Mouse (Mus musculus) liver (tissue): ENCODE measurements around the gene Klrg2.

Source experiments
- DNase-seq: peaks from one replicate; pipeline ENCODE4 v3.0.0-alpha.2; 2020; ENCODE audit warnings: mixed read lengths

Klrg2 gene

DNA sequence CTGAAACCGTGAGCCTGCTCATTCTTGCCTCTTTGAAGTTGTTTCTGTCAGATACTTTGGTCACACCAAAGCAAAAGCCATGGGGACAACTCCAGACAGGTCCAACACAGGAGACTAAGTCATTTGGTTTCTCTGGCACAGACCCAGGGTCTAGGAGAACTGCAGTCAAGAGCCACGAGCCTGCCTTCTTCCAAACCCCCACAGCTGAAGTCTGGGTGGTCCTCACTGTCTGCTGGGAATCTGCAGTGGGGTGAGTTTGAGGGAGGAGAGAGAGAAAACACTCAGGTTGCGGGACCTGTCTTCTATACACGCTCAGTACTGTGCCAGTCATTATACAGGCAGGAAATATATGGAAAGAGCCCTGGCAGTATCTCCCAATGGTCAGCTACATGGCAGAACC is 9.6 kb downstream of the Klrg2 start:
- DNase-seq = no peak

DNA sequence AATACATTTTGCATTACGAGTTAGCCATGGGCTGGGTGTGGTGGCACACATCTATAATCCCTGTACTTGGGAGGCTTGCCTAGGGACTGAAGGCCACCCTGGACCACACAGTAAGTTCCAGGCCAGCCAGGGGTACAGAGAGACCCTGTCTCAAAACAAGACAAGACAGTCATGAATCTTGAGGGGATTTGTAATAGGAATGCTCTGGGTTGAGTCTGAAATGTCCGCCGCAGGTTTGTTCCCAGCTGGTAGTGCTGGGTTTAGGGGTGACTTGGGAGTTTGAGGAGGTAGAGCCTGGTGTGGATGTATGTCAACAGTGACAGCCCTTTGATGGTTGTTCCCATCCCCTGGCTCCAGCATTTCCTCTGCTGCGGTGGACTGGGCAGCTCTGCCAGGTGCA is 10.0 kb downstream of the Klrg2 start:
- DNase-seq = no peak

DNA sequence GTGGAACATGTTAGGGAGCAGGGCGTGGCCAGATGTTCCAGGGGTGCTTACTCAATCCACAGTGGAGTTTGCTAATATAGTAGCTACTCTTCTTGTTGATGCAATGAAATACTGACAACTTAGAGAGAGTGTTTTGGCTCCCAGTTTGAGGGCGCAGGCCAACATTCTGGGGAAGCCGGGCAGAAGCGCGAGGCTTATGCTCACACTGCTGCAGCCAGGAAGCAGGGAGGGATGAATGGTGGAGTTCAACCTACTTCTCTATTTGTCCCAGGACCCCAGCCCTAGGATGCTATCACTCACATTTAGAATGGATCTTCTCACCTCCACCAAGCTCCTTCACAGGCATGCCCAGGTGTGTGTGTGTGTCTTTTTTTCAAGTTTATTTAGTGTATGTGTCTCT is 11.0 kb downstream of the Klrg2 start:
- DNase-seq = no peak

DNA sequence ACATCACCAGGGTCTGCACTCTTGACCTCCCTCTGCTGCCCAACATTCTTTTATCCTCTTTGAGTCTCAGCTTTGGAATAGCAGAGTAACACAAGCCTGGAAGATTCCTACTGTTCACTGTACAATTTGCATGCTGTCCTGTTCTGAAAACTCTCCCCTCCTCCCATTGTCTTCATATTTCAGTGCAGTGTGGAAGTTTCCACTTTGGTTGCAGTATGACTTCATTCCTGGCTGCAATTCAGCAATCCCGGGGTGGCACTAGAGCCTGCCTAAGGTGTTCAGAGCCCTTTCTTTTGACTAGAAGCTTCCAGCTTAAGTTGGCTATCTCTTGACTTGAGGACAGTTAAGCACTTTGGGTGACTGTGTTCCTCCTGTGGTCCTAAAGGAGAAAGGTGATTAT is 12.6 kb downstream of the Klrg2 start:
- DNase-seq = no peak

DNA sequence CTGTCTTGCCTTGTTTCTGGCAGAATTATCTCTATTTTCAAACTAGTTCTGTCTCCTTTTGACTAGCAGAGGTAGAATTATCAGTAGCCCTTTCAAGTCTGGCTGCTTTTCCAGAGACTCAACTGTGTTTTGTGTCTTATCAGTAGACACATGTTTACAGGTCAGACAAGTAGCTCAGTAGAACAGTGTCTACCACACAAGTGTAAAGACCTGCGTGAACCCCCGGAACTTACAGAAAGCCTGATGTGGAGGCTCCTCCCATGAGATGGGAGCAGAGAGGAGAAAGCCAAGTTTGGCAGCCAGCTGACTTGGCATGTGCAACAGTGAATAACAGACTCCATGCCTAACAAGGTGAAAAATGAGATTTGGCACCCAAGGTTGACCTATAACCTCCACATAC is 13.6 kb downstream of the Klrg2 start:
- DNase-seq = peak; percentile 44

DNA sequence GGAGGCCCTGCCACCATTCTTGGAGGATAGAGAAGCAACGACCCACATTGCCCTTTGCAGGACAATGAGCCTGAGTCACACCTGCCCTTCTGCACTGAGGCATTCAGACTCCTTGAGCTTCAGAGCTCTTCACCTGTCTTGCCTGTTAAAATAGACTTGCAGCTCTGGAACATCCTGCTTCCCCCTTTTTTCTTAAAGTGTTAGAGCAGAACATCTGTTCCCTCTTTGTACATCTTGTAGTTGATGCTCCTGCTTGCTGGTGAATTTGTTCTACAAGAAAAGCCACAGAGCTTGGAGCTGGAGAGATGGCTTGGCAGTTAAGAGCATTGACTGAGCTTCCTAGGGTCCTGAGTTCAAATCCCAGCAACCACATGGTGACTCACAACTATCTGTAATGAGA is 14.6 kb downstream of the Klrg2 start:
- no peak for DNase-seq

DNA sequence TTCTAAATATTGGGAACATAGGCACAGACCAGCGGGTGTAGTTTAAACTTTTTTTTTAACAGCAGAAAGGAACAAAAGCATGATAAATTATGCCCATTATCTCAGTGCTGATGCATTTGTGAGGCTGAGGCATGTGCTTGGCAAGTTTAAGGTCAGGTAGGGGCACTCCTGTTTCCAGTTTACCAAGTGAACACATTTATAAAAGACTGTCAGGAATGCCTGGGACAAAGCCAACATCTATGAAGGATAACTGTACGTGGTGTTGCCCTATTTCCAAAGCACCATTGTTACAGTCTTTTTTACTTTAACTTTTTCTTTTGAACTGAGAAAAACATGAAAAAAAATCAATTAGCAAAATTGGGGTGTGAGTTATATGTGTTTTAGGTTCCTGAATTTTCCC is 27.1 kb downstream of the Klrg2 start:
- no peak for DNase-seq

DNA sequence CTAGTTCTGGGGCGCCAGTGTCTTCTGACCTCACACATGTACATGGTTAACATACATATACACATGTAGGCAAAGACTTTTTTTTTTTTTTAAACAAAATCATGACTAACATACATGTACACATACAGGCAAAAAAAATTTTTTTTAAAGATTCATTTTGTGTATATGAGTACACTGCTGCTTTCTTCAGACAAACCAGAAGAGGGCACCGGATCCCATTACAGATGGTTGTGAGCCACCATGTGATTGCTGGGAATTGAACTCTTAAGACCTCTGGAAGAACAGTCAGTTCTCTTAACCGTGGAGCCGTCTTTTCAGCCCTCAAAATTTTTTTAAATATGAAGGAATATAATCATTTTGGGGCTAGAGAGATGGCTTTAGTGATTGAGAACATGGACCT is 39.6 kb downstream of the Klrg2 start:
- DNase-seq = no peak

DNA sequence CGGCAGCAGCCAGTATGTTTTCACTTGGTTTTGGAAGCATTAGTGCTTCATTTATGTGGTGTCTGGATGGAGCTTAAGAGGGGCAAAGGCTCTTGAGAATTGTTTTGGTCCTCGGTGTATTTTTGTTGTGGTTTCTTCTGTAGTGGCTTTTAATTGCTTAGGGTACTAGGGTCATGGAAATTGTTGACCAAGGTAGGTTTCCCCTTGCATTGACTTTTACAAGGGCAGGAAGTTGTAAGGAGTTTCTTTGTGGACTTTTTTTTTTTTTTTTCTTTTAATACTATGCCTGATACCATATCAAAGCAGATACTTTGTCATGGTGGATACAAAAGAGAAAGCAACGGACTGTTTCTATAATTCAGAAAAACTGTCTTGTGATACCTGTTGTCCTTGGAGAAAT is 55.3 kb downstream of the Klrg2 start:
- no peak for DNase-seq

DNA sequence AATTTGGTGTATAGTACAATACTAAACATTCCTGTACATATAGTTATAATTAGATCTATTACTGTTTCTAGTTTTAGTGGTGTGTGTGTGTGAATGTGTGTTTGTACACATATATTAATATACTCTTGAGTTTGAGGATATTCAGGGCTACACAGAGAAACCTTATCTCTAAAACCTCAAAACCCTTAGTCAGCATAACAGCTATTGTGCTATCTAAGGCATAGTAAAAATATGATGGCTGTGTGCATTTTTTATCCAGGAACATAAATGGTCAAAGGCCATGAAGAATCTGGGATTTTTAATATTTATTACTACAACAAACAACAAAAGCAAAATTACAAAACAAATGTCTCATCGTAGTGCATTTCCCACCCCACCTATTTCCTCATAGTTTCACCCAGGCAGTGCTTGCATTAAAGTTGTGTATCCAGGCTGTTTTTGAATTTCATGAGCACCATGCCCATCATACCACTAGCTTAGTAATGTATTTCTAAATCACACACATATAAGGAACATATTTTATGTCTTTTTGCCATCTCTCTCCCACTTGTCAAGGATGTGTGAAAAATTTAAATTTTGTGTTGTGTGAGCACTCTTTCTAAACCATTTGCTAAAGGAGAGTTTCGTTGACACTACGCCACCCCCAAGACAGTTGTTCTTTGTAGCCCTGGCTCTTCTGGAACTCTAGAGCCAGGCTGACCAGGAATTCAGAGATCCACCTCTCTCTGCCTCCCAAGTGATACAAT is 56.8 kb downstream of the Klrg2 start:
- no peak for DNase-seq

DNA sequence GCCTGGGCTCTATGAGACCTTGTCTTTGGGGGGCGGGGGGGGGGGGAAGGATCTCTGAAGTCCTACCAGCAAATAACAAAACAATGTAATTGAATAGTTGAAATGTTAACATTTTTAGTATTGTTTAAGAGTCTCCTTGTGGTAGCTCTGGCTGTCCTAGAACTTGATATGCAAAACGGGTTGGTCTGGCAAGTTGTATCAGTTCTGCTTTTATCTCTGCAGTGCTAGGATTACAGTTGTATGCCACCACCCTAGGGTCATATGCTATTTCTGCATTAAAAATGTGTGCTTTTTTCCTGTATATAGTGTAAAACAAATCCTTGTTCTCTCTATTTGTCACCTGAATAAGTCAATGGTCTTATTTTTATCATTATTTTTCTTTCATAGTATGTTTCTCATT is 60.9 kb downstream of the Klrg2 start:
- DNase-seq = no peak
